Mouse (Mus musculus) lung, adult 2 months (tissue): ENCODE measurements at regions not wholly inside any gene's neighbourhood (a gene's known extent, or its start where the extent isn't known, plus 50 kb on each side); places are given as distances from the start of the nearest gene placed in this dataset.

Experiments
- CTCF ChIP-seq: fragments of 200-500 bp; IDR thresholded peaks from 2 replicates; pipeline ENCODE4 v1.5.1; 2011; ENCODE audit warnings: mild to moderate bottlenecking, low read length, control low read depth; ENCODE audit not compliant: insufficient read depth
- POLR2A ChIP-seq: fragments of 200-500 bp; IDR thresholded peaks from 2 replicates; pipeline ENCODE4 v1.6.1; 2011; ENCODE audit warnings: low read depth, mild to moderate bottlenecking, control low read depth, low read length, borderline replicate concordance; ENCODE audit errors: extremely low read depth

DNA sequence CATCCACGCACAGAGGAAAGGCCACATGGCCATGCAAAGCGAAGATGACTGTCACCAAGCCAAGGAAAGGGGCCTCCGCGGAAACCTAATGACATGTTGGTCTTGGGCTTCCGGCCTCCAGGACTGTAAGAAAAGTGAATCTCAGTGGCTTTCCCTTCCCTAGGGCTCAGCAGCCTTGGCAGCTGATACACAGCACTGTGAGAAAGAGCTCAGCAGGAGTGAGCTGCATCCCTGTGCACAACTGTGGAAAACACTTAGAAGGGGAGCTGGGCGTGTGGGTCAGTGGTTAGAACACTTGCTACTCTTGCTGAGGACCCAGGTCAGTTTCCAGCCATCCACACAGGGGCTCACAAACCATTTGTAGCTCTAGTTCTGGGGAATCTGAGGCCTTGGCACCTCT lies 155.1 kb downstream of the Gm45692 start:
- TF ChIP-seq CTCF, result no peak
- no peak for TF ChIP-seq POLR2A
